Mouse (Mus musculus): ENCODE measurements around the gene Gm20388.

DNA sequence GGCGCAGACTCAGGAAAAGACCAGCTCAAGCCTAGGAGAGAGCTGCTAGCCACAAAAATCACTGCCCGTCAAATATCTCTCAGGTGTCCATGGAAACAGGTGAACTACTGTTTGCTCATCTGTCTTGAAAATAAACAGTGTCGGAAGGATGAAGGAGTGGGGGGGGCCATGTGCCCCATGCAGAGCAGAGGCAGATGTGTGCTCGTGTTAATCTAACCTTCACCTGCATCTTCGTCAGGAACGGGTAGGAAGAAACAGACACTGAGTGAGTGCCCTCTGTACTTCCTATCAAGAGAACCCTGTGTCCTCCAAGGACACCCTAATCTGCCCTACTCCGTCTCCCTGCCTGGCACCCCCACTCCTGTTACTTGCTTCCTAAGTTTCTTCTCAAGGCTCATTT, 1941.1 kb downstream of the Gm20388 start:
- TF ChIP-seq POLR2A (IDR thresholded peaks at IDR 0.05; ENCODE audit: low read depth, low read length) (no peak), CTCF (conservative IDR thresholded peaks at IDR 0.05; ENCODE audit: insufficient read depth, insufficient read length, low read depth, low read length) (no peak)

All from kidney, adult 2 months (tissue).